Mouse (Mus musculus) natural killer cell, adult 2 months (primary cell): ENCODE results near the gene Ppp1r3e.

Experiments used
- DNase-seq, 2 experiments: peaks; one replicate each; pipeline ENCODE4 v3.0.0; 2022; ENCODE audit warnings: low spot score in 2 of 2

The Ppp1r3e gene

GRCm38 (mm10) chr14:54883154-54884021 lies 6.0 kb upstream of the Ppp1r3e start, which contains the start of the genes Bcl2l2 and Gm20521:
TSS of gene Bcl2l2 (plus strand) at chr14:54883377.
TSS of gene Gm20521 (plus strand) at chr14:54883441.
- DNase-seq = peak; percentile 11 to 20

- DNase-seq = peak; percentile 38 to 54
These were observed 757 bp downstream of the Ppp1r3e start for GRCm38 (mm10) chr14:54876539-54877047.

- no peak for DNase-seq
These were observed 1.4 kb downstream of the Ppp1r3e start for GRCm38 (mm10) chr14:54875844-54876538.

- DNase-seq = no peak
These were observed 3.2 kb downstream of the Ppp1r3e start for GRCm38 (mm10) chr14:54874165-54874564.

- no peak for DNase-seq
These were observed 6.5 kb downstream of the Ppp1r3e start, which contains the start of gene Homez for GRCm38 (mm10) chr14:54870861-54871260. TSS of gene Homez (minus strand) at chr14:54870961.

- no peak for DNase-seq
These were observed 9.3 kb downstream of the Ppp1r3e start for GRCm38 (mm10) chr14:54868026-54868425.

GRCm38 (mm10) chr14:54866936-54867335 lies 10.4 kb downstream of the Ppp1r3e start:
- DNase-seq = peak; percentile 45 to 59

- no peak for DNase-seq
These were observed 11.1 kb downstream of the Ppp1r3e start for GRCm38 (mm10) chr14:54866268-54866667.

- no peak for DNase-seq
These were observed 11.7 kb downstream of the Ppp1r3e start for GRCm38 (mm10) chr14:54865626-54866025.

GRCm38 (mm10) chr14:54864313-54865036 lies 12.9 kb downstream of the Ppp1r3e start:
- DNase-seq = peak in 1 of 2 experiments; percentile 32

GRCm38 (mm10) chr14:54863501-54864312 lies 13.6 kb downstream of the Ppp1r3e start:
- peak; percentile 81 to 82 for DNase-seq

GRCm38 (mm10) chr14:54860511-54860910 lies 16.8 kb downstream of the Ppp1r3e start:
- DNase-seq = peak; percentile 36 to 53

- DNase-seq = no peak
These were observed 19.5 kb downstream of the Ppp1r3e start for GRCm38 (mm10) chr14:54857891-54858290.

GRCm38 (mm10) chr14:54856703-54857102 lies 20.6 kb downstream of the Ppp1r3e start:
- no peak for DNase-seq

- no peak for DNase-seq
These were observed 21.6 kb downstream of the Ppp1r3e start for GRCm38 (mm10) chr14:54855726-54856125.

- DNase-seq = no peak
These were observed 33.9 kb downstream of the Ppp1r3e start for GRCm38 (mm10) chr14:54843461-54843860.

- no peak for DNase-seq
These were observed 53.6 kb downstream of the Ppp1r3e start for GRCm38 (mm10) chr14:54823716-54824115.
